Mouse (Mus musculus) forebrain, embryonic 14.5 days (tissue): ENCODE measurements around the gene Olfr616. TPM values are rescaled to one million over a fixed set of nuclear protein-coding genes. Genes with fewer than 3 reads are reported as not detected.
"Not testable (repeated sequence)": the region's sequence is repeated elsewhere in the genome, so short reads cannot be mapped to it uniquely, and the experiment has no call there.

Experiments used
- ATAC-seq: fragments of 200-750 bp; cut with Nextera tagmentation; 2 replicates; pipeline ENCODE4 v1.8.0; 2017; ENCODE audit warnings: mild to moderate bottlenecking, moderate library complexity
- DNase-seq: peaks from one replicate; pipeline ENCODE4 v3.0.0-alpha.2; 2015; ENCODE audit warnings: low spot score
- H3K27ac ChIP-seq: fragments of 300-500 bp; sonication (generic); 2 replicates; pipeline ENCODE4 v1.5.1; 2014; ENCODE audit warnings: low read depth, mild to moderate bottlenecking, control low read depth, low read length, moderate library complexity
- H3K27me3 ChIP-seq: fragments of 300-500 bp; sonication (generic); replicated peaks from 2 replicates; pipeline ENCODE4 v1.6.1; 2014; ENCODE audit warnings: low read length, control low read depth, mixed read lengths; ENCODE audit not compliant: control insufficient read depth, insufficient read depth
- H3K36me3 ChIP-seq: fragments of 300-500 bp; sonication (generic); 2 replicates; pipeline ENCODE4 v1.6.1; 2014; ENCODE audit warnings: low read length, control low read depth; ENCODE audit not compliant: control insufficient read depth, insufficient read depth
- H3K4me1 ChIP-seq: fragments of 300-500 bp; sonication (generic); 2 replicates; pipeline ENCODE4 v1.6.1; 2014; ENCODE audit warnings: antibody characterized with exemption, low read length, control low read depth; ENCODE audit not compliant: control insufficient read depth, insufficient read depth
- H3K4me2 ChIP-seq: fragments of 300-500 bp; sonication (generic); 2 replicates; pipeline ENCODE4 v1.6.1; 2014; ENCODE audit warnings: mild to moderate bottlenecking, control low read depth, low read length
- H3K4me3 ChIP-seq: fragments of 300-500 bp; sonication (generic); 2 replicates; pipeline ENCODE4 v1.5.1; 2014; ENCODE audit warnings: low read depth, low read length, control low read depth
- H3K9ac ChIP-seq: fragments of 300-500 bp; sonication (generic); 2 replicates; pipeline ENCODE4 v1.6.1; 2014; ENCODE audit warnings: mild to moderate bottlenecking, low read length, control low read depth, moderate library complexity
- H3K9me3 ChIP-seq: fragments of 300-500 bp; sonication (generic); replicated peaks from 2 replicates; pipeline ENCODE4 v1.6.1; 2016; ENCODE audit warnings: low read length, control low read depth, mixed read lengths; ENCODE audit not compliant: control insufficient read depth
- WGBS: fragments of 180-500 bp; shearing (Covaris S2); extraction: QIAGEN DNeasy Blood & Tissue Kit; methylation state at CpG from one replicate; pipeline ENCODE4 v1.1.7; 2014; 5-methylcytosine and 5-hydroxymethylcytosine counted together
- microRNA-seq: library from miRNA; unstranded; fragments of <30 nt; microRNA quantifications from one replicate; pipeline ENCODE4, GENCODE M21; 2016
- polyA plus RNA-seq: library from polyadenylated mRNA; unstranded; fragments of >200 nt; fragmentation: Nextera tagmentation; extraction: Ambion mirVana; gene quantifications from 2 replicates; pipeline ENCODE4 v1.2.1, GENCODE M21; 2014

Gene Olfr616
- polyA plus RNA-seq, 1 experiment from 2014 or later: not detected

GRCm38 (mm10) chr7:103520746-103521145 lies 48.2 kb downstream of the Olfr616 start, which contains the start of gene Olfr611:
Gene Olfr611, minus strand, starts transcription at chr7:103520846.
- H3K27ac ChIP-seq, H3K4me1 ChIP-seq, H3K4me2 ChIP-seq, ATAC-seq, DNase-seq, H3K36me3 ChIP-seq, H3K4me3 ChIP-seq, H3K9me3 ChIP-seq, H3K27me3 ChIP-seq, H3K9ac ChIP-seq: not testable (repeated sequence)
- WGBS: 83% methylated on average over 1 of the region's 1 CpGs

Small RNAs within 50 kb of the gene (microRNA-seq; reads per million reads assigned to microRNA genes)
- gene Gm26506: not detected

Other genes with a start within 250 kb of the Olfr616 start
- gene Olfr598, start 245.6 kb downstream of the Olfr616 start, polyA plus RNA-seq: not detected in 2 replicates
- not detected in 2 replicates for gene Olfr599, start 233.2 kb downstream of the Olfr616 start, polyA plus RNA-seq
- not detected in 2 replicates for gene Olfr600, start 219.5 kb downstream of the Olfr616 start, polyA plus RNA-seq
- not detected in 2 replicates for gene Olfr601, start 206.5 kb downstream of the Olfr616 start, polyA plus RNA-seq
- gene Olfr603, start 183.0 kb downstream of the Olfr616 start, polyA plus RNA-seq: not detected in 2 replicates
- not detected in 2 replicates for gene Usp17lc, start 154.1 kb downstream of the Olfr616 start, polyA plus RNA-seq
- gene Olfr605, start 123.7 kb downstream of the Olfr616 start, polyA plus RNA-seq: not detected in 2 replicates
- not detected in 2 replicates for gene Olfr606, start 120.1 kb downstream of the Olfr616 start, polyA plus RNA-seq
- not detected in 2 replicates for gene Olfr607, start 105.0 kb downstream of the Olfr616 start, polyA plus RNA-seq
- gene Olfr608, start 99.3 kb downstream of the Olfr616 start, polyA plus RNA-seq: not detected in 2 replicates
- gene Olfr609, start 71.1 kb downstream of the Olfr616 start, polyA plus RNA-seq: not detected in 2 replicates
- not detected in 2 replicates for gene Olfr610, start 57.0 kb downstream of the Olfr616 start, polyA plus RNA-seq
- gene Olfr611, start 48.3 kb downstream of the Olfr616 start, polyA plus RNA-seq: not detected in 2 replicates
- not detected in 2 replicates for gene Olfr612, start 26.4 kb downstream of the Olfr616 start, polyA plus RNA-seq
- not detected in 2 replicates for gene Olfr613, start 21.1 kb downstream of the Olfr616 start, polyA plus RNA-seq
- not detected in 2 replicates for gene Olfr615, start 13.1 kb downstream of the Olfr616 start, polyA plus RNA-seq
- gene Olfr617, start 3.9 kb upstream of the Olfr616 start, polyA plus RNA-seq: not detected in 2 replicates
- not detected in 2 replicates for gene Olfr618, start 21.0 kb upstream of the Olfr616 start, polyA plus RNA-seq
- gene Olfr619, start 31.4 kb upstream of the Olfr616 start, polyA plus RNA-seq: not detected in 2 replicates
- gene Olfr620, start 43.4 kb upstream of the Olfr616 start, polyA plus RNA-seq: not detected in 2 replicates
- gene Olfr622, start 73.6 kb upstream of the Olfr616 start, polyA plus RNA-seq: not detected in 2 replicates
- not detected in 2 replicates for gene Olfr623, start 94.6 kb upstream of the Olfr616 start, polyA plus RNA-seq
- not detected in 2 replicates for gene Olfr624, start 102.0 kb upstream of the Olfr616 start, polyA plus RNA-seq
- not detected in 2 replicates for gene Olfr625-ps1, start 113.6 kb upstream of the Olfr616 start, polyA plus RNA-seq
- not detected in 2 replicates for gene Olfr243, start 145.5 kb upstream of the Olfr616 start, polyA plus RNA-seq
- gene Olfr628, start 161.2 kb upstream of the Olfr616 start, polyA plus RNA-seq: not detected in 2 replicates
- gene Olfr629, start 175.8 kb upstream of the Olfr616 start, polyA plus RNA-seq: not detected in 2 replicates
- not detected in 2 replicates for gene Olfr630, start 188.2 kb upstream of the Olfr616 start, polyA plus RNA-seq
- not detected in 2 replicates for gene Olfr69, start 202.5 kb upstream of the Olfr616 start, polyA plus RNA-seq
- not detected in 2 replicates for gene Olfr68, start 210.6 kb upstream of the Olfr616 start, polyA plus RNA-seq
- gene Olfr67, start 222.7 kb upstream of the Olfr616 start, polyA plus RNA-seq: not detected in 2 replicates
- gene Hbb-bt, start 244.9 kb upstream of the Olfr616 start, polyA plus RNA-seq: 1,580 and 1,724 TPM in 2 replicates